Mouse (Mus musculus): ENCODE data around the gene Zfp143.

DNA sequence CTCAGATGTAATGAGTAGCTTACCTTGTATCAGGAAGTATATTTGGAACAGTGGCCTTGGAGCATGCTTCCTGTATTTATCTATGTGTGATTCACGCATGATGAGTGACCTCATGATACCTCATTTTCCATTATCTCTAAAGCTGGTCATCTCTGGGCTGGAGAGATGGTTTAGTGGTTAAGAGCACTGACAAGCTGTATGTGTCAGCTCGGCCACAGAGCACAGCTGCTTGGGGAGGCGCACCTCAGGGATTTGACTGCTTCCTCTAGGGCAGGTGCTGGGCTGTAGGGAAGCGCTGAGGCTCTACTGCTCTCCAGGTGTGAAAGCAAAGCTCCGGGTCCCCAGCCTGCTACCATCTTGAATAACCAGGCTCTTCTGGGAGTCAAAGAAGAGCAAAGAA is 17.2 kb downstream of the Zfp143 start:
- TF ChIP-seq POLR2A (IDR thresholded peaks at IDR 0.05; ENCODE audit: insufficient read length, low read depth), result no peak
- no peak for TF ChIP-seq REST (IDR thresholded peaks at IDR 0.05; ENCODE audit: insufficient read depth, insufficient read length)

Measured in myocyte (in vitro differentiated cells).